Mouse (Mus musculus) spleen, postnatal 4 days (tissue): ENCODE measurements around the gene Nudt5.

ENCODE experiments used
- DNase-seq, 2 experiments: peaks; one replicate each; pipeline ENCODE4 v3.0.0; 2022; ENCODE audit warnings: low spot score in 2 of 2

The Nudt5 gene

GRCm38 (mm10) chr2:5844873-5845631, at the start of gene Nudt5, which contains the start of gene Cdc123:
Gene Nudt5, plus strand, starts transcription at chr2:5845019.
Gene Cdc123, minus strand, starts transcription at chr2:5845164.
- peak; percentile 81 to 91 for DNase-seq

GRCm38 (mm10) chr2:5797816-5798672, 46.8 kb upstream of the Nudt5 start:
- no peak for DNase-seq

GRCm38 (mm10) chr2:5801182-5801640, 43.6 kb upstream of the Nudt5 start:
- DNase-seq: peak; percentile 23 to 61

GRCm38 (mm10) chr2:5801927-5802590, 42.8 kb upstream of the Nudt5 start:
- DNase-seq: peak in 1 of 2 experiments; percentile 54

- peak; percentile 44 to 64 for DNase-seq
Observed at GRCm38 (mm10) chr2:5804440-5805045, 40.3 kb upstream of the Nudt5 start.

GRCm38 (mm10) chr2:5805228-5805627, 39.6 kb upstream of the Nudt5 start:
- DNase-seq: peak in 1 of 2 experiments; percentile 55

GRCm38 (mm10) chr2:5806201-5806600, 38.6 kb upstream of the Nudt5 start:
- DNase-seq: peak; percentile 30 to 65

- no peak for DNase-seq
Observed at GRCm38 (mm10) chr2:5810036-5810718, 34.6 kb upstream of the Nudt5 start.

GRCm38 (mm10) chr2:5811235-5811782, 33.5 kb upstream of the Nudt5 start:
- DNase-seq: no peak

GRCm38 (mm10) chr2:5821264-5821663, 23.6 kb upstream of the Nudt5 start:
- DNase-seq: no peak

- DNase-seq: no peak
Observed at GRCm38 (mm10) chr2:5822449-5822848, 22.4 kb upstream of the Nudt5 start.

- no peak for DNase-seq
Observed at GRCm38 (mm10) chr2:5824213-5824612, 20.6 kb upstream of the Nudt5 start.

- no peak for DNase-seq
Observed at GRCm38 (mm10) chr2:5824685-5825084, 20.1 kb upstream of the Nudt5 start.

GRCm38 (mm10) chr2:5825265-5825913, 19.4 kb upstream of the Nudt5 start:
- DNase-seq: no peak

- no peak for DNase-seq
Observed at GRCm38 (mm10) chr2:5840815-5841214, 4.0 kb upstream of the Nudt5 start.

- no peak for DNase-seq
Observed at GRCm38 (mm10) chr2:5844181-5844872, 492 bp upstream of the Nudt5 start.

GRCm38 (mm10) chr2:5845826-5846225, 1.0 kb downstream of the Nudt5 start:
- no peak for DNase-seq

GRCm38 (mm10) chr2:5851116-5851515, 6.3 kb downstream of the Nudt5 start:
- no peak for DNase-seq

GRCm38 (mm10) chr2:5851866-5852265, 7.0 kb downstream of the Nudt5 start:
- DNase-seq: no peak

- DNase-seq: no peak
Observed at GRCm38 (mm10) chr2:5862834-5863233, 18.0 kb downstream of the Nudt5 start, which contains the start of gene Gm13199. Gene Gm13199, minus strand, starts transcription at chr2:5862934.
